Mouse (Mus musculus): ENCODE data around the gene Timp2.

Timp2 gene

DNA sequence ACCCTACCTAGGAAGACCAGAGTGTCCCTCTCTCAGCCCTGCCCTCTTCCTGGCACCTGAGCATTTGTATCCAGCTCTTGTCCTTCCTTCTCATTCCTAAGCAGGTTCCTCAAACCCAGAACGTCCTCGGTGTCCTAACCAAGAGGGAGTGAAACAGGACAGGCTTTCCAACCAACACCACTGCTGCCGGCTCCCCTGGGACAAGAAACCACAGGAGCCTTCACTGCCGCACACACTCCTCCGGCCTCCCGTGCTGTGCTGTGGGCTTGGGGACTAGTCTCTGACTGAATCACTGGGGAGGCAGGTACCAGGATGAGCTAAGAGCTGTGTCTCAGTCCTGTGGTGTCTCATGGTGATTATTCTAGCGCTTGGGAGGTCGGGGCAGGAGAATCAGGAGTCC, 14.1 kb upstream of the Timp2 start:
- DNase-seq (ENCODE audit: low read depth, low spot score) = no peak

DNA sequence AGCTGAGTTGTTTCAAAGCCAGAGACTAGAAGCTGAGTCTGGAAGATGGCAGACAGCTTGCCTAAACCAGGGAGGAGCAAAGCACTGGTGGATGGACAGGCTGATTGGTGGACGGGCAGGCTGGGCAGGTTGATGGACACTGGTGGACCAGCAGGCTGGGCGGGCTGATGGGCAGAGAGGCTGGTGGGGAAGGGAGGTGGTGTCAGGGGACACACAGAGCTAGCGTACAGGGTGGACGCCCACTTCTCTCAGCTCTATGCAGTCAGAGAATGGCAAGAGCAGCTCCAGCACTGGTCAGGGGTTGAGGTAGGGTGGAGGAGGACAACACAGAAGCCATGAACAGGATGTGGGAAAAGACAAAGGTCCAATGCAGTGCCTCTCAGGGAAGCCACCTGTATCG, 13.7 kb upstream of the Timp2 start:
- no peak for DNase-seq (ENCODE audit: low read depth, low spot score)

DNA sequence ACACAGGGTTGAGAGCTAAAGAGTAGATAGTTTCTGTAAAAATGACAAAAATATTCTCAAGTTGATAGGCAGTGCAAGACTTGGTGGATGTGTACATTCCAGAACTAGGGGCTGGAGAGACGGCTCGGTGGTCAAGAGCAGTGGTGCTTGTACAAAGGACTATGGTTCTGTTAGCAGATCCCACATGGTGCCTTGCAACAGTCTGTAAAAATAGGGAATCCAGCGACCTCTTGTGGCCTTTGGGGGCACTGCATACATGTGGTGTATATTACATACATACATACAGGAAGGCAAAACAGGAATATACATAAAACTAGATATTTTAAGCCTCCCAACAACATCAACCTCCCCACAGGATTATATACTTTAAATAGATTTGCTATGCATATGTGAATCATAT, 12.8 kb upstream of the Timp2 start:
- DNase-seq (ENCODE audit: low read depth, low spot score) = peak; percentile 61

DNA sequence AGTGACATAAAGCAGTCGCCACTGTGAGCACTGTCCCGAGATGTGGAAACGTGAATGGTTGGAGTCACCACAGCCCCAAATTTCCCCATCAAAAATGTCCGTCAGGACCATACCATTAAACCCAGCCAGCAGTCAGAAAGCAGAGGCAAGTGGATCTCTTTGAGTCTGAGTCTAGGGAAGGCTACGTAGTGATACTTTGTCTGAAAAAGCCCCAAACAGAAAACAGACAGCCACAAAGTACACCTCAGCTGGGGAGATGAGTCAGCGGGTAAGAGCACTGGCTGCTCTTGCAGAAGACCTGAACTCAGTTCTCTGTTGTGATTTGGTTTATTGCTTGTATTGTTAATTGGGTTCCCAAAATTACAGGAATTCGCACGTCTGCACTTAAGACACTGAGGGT, 11.0 kb upstream of the Timp2 start:
- DNase-seq (ENCODE audit: low read depth, low spot score) = no peak

DNA sequence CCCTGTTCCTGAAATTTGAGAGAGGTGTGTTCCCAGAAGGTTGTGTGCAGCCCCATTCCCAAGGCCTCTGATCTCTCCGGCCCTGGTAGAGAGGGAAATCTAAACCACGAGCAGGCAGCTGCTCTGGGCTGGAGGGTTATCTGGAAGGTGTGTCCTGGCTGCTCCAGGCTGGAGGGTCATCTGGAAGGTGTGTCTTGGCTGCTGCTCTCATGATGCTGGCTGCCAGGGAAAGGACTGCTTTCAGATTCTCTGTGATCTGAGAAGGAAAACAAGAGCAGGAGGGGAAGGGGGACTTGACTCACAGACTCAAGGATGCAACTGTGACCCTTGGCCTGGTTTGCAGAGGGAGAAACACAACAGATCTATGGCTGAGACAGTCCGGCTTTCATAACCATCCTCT, 10.6 kb upstream of the Timp2 start:
- DNase-seq (ENCODE audit: low read depth, low spot score) = no peak

DNA sequence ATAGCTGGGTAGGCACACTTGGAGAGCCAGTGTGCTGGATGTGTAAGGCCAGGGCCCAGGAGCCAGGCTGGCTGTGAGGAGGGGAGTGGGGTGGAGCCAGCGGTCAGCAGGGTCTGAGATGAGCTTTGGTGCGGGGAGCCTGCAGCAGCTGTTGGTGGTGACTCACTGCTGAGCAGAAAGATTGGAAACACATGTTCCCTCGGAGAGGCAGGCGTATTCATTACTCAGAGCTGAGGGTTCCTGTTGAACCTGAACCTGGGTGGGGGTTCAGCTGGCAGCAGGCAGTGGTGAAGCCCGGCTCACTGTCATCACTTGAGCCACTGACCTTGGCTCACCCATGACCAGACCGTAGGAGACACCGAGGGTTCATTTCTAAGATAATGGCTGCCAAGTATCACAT, 9.6 kb upstream of the Timp2 start:
- DNase-seq (ENCODE audit: low read depth, low spot score) = no peak

DNA sequence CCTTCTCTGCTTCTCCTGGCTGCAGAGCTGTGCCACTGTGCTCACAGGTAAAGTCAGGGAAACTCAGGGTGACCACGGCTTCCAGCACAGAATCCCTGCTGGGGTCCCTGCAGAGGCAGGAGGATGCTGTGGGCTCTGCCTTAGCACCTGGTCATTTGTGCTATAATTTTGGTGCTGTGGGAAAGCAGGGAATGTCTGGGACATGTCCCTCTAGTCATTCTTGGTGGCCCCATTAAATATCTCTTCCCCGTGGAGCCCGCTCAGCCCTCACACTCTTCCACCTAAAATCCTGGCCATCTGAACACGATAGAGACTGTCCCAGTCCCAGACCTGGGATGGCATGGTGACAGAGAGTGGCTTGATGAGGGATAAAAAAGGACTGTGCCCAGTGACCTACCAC, 8.5 kb upstream of the Timp2 start:
- DNase-seq (ENCODE audit: low read depth, low spot score) = no peak

DNA sequence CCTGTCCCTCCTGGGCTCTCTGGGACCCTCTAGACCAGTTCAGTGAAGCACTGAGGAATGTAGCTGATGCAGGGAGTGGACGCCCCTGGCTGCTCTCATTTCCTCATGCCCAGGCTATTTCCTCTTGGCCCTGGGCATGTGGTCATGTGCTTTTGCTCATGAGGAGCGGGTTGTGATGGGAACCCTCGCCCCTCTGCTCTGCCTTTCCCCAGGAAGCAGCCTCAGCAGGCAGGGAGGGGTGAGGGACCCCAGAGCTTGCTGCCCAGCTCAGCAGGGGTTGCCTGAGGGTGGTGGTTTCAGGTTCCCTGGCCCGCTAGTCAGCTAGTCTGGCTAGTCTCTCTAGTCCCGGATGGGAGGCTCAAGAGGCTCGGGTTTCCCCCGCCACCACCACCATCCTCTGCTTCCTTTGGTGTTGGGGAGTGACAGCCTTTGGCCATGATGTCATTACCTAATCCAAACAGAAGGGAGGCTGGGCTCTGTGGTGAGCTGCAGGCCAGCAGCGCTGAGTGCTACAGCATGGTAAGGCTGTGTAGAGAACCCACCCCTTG, 7.5 kb upstream of the Timp2 start:
- DNase-seq (ENCODE audit: low read depth, low spot score) = no peak

DNA sequence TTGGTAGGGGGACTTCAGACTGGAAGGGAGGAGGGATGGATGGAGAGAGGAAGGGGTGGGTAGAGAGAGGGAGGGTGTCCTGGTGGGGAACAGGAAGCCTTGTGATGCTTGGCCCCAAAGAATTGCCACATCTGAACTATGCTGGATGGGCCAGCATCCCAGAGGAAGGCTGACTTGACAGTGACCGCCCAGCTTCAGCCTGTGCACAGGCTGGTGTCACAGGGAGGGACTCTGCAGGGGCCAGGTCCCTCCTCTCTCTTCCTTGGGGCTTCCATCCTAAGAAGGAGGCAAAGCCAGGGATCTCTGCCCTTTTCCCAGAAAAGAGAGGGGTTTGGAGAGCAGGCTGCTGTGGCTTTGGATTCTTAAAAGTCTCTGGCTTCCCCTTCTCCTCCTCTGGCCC, 7.0 kb upstream of the Timp2 start:
- no peak for DNase-seq (ENCODE audit: low read depth, low spot score)

DNA sequence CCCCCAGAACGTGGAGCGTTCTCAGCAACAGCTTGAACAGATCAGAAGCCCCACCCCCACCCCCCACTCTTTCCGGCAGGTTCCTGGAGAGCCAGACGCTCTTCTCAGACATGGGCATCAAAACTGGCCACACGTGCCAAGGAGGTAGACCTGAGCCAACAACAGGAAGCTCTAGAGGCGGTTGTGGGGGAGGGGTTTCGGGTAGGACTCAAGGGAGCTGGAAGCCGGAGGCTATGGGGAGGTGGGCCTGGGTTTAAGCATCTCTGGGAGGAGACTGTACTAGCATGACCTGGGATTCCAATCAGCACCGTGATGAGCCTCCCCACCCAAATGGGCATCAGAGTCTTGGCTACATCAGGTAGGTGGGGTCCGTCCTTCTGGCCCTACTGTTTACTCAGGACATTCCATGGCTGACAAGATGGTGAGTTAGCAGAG, 5.4 kb upstream of the Timp2 start:
- no peak for DNase-seq (ENCODE audit: low read depth, low spot score)

DNA sequence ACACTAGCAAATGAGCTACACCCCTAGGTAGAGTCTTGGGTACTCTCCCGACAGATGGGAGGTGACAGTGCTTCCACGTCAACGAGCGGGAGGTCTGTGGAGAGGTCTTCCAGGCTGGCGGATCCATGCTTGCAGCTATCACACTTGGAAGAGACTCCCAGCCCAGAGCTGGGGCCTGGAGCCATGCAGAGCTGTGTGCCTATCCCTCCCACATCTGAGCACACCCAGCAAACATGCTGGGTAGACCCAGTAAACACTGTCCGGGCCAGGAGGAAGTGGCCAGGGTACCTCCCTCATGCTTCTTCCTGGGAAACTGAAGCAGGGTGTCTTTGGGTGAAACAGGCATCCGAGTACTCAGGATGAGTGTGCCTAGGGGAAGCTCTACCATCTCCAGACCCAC, 5.0 kb upstream of the Timp2 start:
- DNase-seq (ENCODE audit: low read depth, low spot score) = no peak

DNA sequence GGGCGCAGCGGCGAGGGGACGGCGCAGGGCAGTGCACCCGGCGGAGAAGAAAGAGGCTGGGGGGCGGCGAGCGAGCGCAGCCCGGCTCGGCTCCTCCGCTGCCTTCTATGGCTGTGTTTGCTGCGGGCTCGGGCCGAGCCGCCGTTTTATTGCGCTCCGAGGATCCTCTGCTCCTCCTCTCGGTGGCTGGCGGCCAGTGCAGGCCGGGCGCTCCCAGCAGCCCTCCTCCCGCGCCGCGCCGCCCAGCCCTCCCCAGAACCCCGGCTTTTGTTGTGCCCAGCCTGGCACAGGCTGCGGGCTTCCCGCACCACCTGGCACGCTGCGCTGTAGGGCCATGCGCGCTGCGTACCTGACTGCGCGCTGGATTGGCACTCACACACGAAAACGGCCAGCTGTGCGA, 335 bp downstream of the Timp2 start:
- DNase-seq (ENCODE audit: low read depth, low spot score) = peak; percentile 61

DNA sequence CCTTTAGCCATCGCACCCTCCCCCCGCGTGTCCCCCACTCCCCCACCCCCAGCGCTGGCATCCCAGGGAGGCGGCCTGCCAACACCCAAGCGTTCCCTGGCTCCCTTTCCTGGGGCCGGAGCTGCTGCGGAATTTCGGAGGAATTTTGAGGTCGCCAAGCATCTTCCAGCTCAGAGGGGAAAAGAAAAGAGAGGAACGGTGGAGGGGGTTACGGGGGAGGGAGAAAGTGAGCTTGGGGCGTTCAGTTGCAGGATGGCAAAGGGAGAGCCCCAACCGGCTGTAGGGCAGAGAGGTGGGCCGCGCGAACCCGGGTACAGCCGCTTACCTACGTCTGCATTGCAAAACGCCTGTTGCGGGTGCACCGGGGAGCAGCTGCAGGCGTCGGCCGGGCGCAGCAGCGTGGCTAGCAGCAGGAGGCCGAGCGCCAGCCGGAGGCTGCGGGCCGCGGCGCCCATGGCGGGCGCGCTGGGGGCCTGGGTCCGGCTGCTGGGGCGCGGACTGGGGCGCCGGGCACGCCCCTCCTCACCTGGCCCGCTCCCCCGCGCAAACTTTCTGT, 826 bp downstream of the Timp2 start:
- no peak for DNase-seq (ENCODE audit: low read depth, low spot score)

DNA sequence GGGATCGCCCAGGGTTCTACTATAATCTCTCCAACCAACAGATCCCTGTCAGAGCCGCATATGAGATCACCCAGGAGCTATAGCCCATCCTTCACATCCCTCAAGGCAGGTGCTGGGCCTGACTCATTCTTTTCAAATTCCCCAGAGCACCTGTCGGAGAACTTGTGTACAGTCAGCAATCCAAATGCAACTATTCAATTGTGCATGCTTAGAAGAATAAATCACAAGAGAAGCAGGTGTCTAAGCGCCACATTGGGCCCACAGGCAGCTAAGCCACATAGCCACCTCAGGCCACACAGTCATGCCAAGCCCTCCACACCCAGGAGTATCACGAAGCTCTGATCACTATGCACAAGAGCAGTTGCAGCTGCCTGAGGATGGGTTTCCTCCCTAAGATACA, 6.0 kb downstream of the Timp2 start:
- no peak for DNase-seq (ENCODE audit: low read depth, low spot score)

DNA sequence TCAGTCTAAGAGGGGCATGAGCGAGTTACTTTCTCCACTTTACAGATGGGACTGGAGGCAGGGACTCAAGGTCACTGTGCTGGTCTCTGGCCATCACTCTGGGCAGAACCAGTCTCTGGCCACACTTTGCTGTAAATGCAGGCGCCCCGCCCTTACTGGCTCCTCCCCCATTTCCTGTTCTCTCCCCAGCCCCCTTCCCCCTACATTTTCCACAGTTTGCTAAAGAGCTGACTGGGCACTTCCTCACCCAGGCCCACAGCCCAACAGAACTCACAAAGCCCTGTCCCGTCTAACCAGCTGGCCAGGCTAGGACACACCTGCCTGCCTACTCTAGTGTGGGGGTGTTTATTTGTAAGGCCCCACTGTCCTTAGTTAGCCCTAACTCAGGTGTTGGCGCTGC, 6.7 kb downstream of the Timp2 start:
- no peak for DNase-seq (ENCODE audit: low read depth, low spot score)

DNA sequence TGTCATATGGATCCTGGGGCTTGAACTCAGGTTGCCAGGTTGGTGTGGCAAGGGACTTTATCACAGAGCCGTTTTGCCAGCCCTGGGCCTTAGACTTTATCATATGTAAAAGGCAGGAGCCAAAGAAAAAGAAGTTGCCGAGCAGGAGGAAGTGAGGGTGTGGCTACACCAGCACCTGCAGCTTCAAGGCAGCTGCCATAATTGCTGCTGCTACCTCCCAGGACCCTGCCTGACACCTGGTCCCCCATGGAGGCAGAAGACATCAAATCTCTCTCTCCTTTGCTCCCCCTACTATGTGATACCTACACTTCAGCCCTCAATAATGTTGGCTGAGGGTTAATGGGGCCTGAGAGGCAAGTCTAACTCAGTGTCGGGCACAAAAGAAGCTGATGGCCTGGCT, 7.1 kb downstream of the Timp2 start:
- DNase-seq (ENCODE audit: low read depth, low spot score) = no peak

DNA sequence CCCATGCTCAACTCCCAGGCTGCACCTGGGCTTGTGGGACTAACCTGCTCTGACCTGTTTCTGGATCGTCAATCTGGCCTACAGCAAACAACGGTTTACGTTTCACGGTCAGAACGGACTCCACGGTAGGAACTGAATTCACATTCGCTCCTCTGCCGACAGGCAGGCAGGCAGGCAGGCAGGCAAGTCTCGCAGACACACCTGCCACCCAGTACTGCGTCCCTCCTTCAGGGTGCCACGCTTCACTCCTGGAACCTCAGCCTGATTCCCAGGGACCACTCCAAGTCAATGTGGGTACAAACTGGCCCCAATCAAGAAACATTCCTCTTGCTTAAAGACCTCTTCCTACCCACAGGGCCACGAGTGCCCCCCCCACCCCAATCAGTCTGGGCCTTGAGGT, 7.6 kb downstream of the Timp2 start:
- DNase-seq (ENCODE audit: low read depth, low spot score) = no peak

DNA sequence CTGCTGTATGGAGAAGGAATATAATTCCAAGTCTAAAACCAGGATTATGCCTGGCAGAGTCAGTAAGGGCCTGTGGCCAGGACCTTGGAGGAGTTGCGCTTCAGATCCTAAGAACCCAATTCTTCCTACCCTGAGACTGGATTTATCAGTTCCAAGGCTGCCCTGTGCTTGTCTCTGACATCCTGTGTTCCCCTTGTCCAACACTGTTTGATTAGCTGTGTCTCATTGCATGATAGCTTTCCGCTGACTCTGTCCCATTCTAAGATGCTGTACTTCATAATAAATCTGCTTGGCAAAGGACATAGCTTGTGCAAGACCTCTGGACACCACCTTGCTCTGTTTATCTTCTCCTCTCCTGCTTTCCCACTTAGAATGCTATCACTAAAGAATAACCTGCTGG, 8.1 kb downstream of the Timp2 start:
- DNase-seq (ENCODE audit: low read depth, low spot score) = no peak

DNA sequence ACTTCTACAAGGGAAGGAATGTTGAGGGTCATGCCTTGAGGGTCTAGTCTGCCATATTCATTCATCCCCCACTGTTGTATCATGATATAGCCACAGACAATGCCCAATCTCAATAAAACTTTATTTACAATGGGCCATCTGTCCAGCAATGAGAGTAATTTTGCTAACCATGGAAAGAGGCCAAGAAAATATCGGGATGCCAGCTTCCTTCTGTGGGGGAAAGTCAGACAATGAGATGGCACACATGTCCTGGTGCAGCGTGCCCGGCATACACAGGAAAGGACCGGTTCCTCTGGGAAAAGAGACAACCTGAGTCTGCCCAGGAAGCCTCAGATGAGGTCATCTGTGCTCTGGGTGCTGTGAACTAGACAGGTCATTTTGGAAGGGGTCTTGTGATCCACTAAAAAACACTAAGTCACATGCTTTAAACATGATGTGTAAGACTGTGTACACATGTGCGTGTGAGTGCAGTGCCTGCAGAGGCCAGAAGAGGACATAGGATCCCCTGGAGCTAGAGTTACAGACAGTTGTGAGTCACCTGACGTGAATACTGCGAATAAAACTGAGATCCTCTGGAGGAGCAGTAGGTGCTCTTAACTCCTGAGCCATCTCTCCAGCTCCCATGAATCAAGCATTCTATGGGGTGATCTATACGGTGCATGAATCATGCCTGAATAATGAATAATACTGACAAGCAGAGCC, 9.0 kb downstream of the Timp2 start:
- DNase-seq (ENCODE audit: low read depth, low spot score) = no peak

DNA sequence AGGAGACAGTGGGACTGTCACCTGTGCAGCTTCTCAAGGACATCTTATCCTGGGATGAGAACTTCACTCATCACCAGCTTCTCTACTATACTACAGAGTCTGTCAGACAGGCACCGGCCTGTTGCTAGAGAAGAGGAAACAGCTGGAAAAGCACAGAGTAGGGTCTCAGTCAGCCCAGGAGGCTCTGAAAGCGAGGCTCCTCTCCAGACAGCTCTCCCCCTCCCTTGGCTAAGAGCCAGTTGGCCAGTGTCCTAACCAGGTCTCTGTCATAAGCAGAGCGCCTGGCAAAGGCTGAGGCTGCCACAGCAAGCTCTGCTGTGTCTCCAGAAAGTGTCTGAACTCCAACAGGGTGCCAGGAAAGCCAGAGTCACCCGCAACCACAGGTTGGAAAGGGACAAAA, 9.8 kb downstream of the Timp2 start:
- DNase-seq (ENCODE audit: low read depth, low spot score) = no peak

DNA sequence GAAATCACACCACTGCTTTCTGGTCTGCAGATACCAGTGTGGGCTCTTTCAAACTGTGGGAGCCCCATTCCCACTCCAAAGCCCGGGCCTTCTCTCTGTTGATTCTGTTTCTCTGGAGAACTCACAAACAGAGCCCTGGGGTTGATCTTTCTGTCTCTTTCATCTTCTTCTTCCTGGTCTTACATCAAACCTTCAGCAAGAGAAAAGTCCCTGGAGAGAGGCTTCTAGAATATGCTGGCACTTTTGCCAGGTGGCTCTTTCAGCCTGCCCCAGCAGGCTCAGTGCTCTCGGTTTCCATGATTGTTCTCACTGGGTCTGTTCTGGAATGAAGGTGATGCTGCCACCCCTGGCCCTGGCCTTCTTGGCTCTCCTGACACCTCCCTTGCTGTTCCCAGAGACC, 11.9 kb downstream of the Timp2 start:
- no peak for DNase-seq (ENCODE audit: low read depth, low spot score)

DNA sequence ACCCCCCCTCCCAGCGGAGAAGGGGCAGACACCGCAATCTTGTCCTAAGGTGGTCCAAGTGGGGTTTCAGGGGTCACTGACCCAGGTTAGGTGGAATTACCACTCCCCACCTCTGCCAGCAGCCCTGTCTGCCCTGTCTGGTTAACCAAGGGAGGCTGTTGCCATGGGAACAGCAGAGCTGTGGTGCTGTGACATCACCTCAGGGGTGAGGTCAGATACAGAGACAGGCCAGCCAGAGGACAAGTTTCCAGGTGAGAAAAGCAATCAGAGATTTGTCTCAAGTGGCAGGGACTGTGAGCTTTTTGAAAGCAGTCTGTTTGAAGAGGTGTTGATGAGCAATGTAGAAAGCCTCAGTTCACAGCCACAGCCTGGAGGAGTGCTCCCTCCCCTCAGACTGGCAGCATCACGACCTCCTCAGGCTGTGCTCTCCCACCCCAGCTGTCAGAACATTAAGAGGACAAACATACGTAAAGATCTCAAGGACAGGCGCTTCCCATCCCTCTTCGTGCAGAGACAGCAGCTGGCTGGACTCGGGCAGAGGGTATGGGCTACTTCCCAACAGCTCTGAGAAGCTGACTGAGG, 13.0 kb downstream of the Timp2 start, which contains the start of gene Cep295nl:
Cep295nl (minus strand) TSS at position 101 of the 582 bp plus-strand sequence.
- no peak for DNase-seq (ENCODE audit: low read depth, low spot score)

DNA sequence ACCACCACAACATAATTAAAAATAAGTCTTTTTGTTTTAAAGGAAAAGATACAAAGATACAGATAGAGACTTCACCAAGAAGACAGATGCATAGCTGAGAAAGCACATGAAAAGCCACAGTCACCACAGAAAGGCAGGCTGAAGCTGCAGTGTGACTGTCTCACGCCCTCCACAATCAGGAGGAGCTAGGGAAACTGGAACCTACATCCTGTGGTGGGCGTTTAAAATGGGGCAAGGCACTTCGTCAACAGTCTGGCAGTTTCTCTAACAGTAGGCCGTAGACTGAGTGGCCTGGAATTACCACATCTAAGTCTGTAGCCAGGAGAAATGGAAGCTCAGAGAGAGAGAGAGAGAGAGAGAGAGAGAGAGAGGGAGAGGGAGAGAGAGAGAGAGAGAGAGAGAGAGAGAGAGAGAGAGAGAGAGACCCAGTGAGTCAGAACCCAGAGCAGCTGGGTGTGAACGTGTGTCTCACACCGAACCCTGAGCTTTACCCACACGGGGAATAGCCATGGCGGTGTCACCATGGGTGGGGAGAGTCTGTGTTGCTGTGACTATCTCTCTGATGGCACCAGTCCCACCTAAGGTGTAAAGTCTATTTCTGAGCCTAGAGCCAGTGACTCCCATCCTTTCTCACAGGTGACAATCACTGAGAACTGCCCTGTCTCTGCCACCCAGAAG, 17.9 kb downstream of the Timp2 start:
- DNase-seq (ENCODE audit: low read depth, low spot score) = no peak
